Mouse (Mus musculus) spleen, adult 18-20 months (tissue): ENCODE data around the gene Slc38a4.

Source experiments
- DNase-seq, 2 experiments: peaks; one replicate each; pipeline ENCODE4 v3.0.0; 2022; ENCODE audit warnings: mixed read lengths in 2 of 2

Slc38a4 gene

DNA sequence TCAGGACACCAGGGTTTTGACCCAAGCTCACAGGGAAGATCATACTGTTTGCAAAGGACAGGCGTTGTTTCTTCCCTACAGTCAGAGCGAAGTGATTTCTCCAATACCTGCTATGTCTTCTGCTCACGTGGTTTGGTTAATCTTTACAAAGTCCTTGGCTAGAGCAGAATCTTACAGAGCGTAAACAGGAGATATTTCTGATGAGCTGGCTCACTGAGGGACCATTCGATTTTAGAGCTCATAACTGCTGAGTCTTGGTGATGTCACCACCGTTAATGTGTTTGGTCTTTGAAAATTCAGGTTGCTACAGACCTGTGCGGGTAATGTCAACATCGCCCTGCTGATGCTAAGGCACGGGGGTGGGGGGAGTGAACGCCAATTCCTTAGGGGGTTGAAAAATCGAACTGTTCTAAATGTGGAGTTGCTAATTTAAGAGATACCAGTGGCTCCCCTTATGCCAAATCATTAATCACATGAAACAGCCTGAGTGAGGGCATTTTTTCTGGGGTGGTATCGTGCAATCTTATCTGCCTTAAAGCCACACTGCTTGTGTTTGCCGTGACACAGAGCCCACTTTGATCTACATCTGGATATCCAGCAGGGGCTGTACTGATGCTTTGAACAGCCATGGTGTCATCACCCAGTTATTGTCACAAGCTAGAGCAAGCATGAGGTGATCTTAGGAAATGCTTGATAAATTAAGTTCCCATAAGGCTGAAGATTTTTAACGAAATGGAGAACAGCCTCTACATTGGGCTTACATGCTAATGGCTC, 44.0 kb downstream of the Slc38a4 start:
- DNase-seq: no peak

- no peak for DNase-seq
Measured at GRCm38 (mm10) chr15:97009271-97009670, 46.5 kb downstream of the Slc38a4 start.

DNA sequence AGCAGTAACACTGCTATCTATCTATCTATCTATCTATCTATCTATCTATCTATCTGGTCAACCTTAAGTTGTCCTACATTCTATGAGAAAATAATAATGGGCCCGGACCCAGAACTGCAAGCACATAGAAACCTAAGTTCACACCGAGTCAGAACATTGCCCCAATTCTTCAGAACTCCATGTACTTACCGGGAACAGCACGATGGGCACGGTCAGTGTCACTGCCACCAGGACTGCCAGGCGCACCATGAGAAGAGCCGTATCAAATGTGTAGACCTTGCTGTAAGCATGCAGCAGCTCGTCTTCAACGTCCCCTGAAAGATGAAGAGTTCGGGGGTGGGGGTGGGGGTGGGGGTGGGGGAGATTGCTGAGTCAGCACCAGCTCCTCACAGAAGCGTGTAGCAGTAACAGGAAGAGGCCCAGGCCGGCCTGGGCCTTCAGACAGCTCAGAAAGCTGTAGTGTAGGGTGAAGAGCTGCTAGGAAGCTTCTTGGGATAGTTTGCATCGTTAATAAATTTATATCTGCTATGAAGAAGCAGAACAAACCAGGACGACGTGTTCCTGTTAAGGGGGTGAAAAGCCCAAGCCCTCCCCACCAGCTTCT, 50.0 kb downstream of the Slc38a4 start:
- no peak for DNase-seq

- DNase-seq: no peak
Measured at GRCm38 (mm10) chr15:97004525-97004867, 51.3 kb downstream of the Slc38a4 start.

DNA sequence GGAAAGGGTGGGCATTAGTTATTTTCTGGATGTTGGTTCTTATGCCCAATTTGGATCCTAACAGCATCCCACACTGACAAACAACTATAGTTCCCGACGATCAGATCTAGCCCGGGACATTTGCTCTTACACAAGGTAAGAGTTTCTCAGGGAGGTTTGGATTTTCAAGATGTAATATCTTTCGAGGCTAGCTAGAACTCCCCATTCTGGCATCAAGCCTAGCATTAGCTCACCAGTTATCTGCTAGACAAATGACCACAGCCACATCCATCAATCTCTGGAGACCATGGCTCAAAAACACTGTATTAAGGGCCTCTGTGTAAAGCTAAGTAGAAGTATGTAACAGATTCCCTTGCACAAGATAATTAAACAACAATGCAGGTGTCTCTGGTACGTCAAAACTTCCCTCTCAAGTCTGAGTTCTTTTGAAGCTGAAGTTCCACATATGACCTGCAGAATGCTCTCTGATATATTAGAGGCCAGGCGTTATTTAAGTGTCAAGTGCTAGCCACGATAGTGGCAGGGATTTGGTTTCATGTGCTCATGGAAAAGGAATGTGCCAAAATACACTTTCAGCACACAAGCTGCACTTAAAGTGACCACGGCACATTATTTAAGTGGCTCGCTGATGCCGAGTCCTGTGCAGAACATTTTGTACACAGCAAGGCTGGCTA, 51.8 kb downstream of the Slc38a4 start:
- no peak for DNase-seq

- DNase-seq: no peak
Measured at GRCm38 (mm10) chr15:97003186-97003585, 52.6 kb downstream of the Slc38a4 start.

GRCm38 (mm10) chr15:97002752-97003151, 53.0 kb downstream of the Slc38a4 start:
- DNase-seq: no peak

- DNase-seq: no peak
Measured at GRCm38 (mm10) chr15:97001886-97002285, 53.9 kb downstream of the Slc38a4 start.

DNA sequence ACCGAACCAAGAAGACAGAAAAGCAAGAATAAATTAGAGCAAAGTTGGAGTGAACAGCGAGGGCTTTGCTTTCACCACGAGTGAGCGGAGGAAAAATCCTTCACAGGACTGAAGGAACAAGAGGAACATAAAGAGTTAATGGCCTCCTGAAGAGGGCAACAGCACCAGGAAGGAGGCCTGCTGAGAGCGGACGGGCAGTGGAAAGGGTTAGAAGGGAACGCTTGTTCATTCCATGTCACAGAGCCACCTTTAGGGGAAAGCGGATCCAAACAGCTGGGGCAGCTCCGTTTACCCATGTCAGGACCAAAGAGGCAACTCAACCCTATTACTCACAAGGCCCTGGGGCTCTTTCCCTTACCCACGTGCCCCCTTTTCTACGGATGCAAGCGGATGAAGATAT, 54.3 kb downstream of the Slc38a4 start:
- DNase-seq: no peak

- no peak for DNase-seq
Measured at GRCm38 (mm10) chr15:97000319-97001251, 55.2 kb downstream of the Slc38a4 start.

GRCm38 (mm10) chr15:96999401-96999800, 56.4 kb downstream of the Slc38a4 start:
- no peak for DNase-seq

GRCm38 (mm10) chr15:96985618-96986017, 70.1 kb downstream of the Slc38a4 start:
- no peak for DNase-seq

DNA sequence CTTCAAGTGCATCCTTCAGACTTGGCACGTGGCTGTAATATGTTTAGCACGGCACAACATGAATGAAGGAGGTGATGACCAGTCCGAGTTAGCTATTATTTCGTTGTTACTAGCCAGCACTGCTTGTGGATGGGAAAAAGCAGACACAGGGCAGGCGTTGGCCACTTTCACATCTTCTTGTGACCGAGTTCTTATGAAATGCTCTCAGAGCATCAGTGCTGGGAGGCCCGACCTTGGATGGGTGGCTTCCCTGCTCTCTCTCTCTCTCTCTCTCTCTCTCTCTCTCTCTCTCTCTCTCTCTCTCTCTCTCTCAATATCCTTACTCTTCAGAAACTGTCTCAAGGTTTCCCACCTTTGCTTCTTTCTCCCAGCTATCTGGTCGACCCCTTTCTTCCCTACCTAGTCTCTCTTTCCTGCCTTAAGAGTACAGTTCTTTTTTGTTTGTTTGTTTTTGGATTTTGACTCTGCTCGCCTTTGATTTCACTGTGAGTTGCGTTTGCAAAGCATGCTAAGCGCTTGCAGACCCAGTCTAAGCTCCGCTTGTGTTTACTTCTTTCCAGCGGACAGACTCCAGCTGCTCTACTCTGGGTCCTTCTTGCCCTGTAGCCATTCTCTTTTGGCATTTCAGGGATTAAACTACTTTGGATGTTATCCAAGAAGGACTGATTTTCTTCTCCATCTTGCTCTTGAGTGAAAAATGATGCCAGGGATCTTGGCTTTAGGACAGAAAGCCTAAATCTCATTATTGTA, 72.0 kb downstream of the Slc38a4 start:
- DNase-seq: no peak

GRCm38 (mm10) chr15:96975125-96975524, 80.6 kb downstream of the Slc38a4 start:
- no peak for DNase-seq

GRCm38 (mm10) chr15:96974131-96974530, 81.6 kb downstream of the Slc38a4 start:
- no peak for DNase-seq

DNA sequence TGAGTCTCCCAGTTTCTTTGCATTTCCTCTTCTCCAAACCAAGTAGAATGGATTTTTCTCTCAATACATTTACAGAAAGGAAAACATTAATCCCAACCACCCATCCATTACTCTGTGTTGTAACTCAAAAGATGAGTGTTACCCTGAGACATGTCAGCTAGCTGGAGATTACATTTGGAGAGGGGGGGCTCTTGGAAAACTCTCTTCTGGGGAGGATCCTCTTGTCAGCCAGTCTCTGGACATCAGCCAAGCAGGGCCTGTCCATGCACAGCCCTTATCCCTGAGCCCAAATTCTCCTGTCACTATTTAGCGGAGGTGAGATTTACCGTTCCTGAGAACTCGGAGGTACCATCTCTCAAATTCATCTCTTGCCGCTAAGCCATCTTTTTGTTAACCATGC, 82.4 kb downstream of the Slc38a4 start:
- DNase-seq: no peak

DNA sequence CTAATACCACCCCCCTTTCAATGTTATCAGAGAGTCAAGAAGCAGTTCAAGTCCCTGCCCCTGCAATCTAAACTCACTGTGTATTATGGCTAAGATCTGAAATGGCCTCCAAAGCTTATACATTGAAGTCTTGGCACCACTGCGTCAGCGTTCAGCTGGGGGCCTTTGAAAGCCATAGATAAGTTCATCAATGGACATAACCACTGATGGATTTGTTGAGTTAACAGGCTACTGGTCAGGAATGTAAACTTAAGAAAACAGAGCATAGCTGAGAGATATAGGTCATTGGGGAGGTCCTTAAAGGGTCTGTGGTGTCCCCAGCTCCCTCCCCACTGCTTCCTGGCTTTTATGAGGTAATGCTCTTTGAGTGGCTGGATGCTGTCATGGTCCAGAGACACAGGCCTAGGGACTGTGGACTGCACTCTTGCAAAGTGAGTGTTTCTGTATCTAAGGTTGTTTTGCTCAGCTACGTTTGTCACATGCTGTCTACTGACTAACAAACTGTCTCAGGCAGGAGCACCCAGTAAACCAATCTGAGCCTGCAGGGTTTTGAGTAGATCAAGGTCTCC, 83.0 kb downstream of the Slc38a4 start:
- no peak for DNase-seq

DNA sequence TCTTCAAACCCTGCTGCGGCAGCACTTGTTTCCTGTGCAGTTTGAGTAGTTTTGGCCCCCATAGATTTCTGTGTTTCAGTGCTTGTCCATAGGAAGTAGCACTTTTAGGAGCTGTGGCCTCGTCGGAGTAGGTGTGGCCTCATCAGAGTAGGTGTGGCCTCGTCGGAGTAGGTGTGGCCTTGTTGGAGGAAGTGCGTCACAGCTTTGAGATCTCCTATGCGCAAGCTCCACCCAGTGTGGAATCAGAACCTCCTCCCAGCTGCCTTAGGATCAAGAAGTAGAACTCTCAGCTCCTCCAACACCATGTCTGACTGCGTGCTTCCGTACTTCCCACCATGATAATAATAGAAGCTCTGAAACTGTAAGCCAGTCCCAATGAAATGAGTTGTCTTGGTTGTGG, 83.8 kb downstream of the Slc38a4 start:
- no peak for DNase-seq

- DNase-seq: no peak
Measured at GRCm38 (mm10) chr15:96969792-96970191, 86.0 kb downstream of the Slc38a4 start.

GRCm38 (mm10) chr15:96968741-96969140, 87.0 kb downstream of the Slc38a4 start:
- DNase-seq: no peak

- no peak for DNase-seq
Measured at GRCm38 (mm10) chr15:96966326-96966725, 89.4 kb downstream of the Slc38a4 start.

DNA sequence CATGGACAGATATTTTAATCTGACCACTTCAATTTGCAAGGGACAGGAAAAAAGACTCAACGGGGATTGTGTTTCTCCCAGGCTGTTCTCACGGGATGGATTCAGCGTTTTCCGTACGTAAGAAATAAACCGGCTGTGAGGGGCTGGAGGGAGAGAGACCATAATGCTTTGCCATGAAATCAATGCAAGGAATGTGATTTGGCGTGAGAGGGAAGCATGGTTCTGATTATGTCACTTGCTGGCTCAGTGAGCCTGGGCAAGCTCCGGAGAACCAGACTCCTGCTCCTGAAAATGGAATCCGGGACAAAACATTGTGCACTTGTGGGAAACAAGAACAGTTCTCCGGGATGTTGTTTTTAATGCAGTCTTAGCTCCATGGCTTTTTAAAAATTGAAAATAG, 92.0 kb downstream of the Slc38a4 start:
- no peak for DNase-seq
